Mouse (Mus musculus) neutrophil, adult 83 days (primary cell): ENCODE measurements around the gene Afg1l. TPM values are rescaled to one million over a fixed set of nuclear protein-coding genes. Genes with fewer than 3 reads are reported as not detected.

ENCODE experiments used
- total RNA-seq, 2 experiments: library from RNA; stranded (reverse); gene quantifications; one replicate each; pipeline ENCODE4 v1.2.4; 2023

Gene Afg1l
- 1 to 10 TPM; 1.3 to 1.6 TPM for total RNA-seq

DNA sequence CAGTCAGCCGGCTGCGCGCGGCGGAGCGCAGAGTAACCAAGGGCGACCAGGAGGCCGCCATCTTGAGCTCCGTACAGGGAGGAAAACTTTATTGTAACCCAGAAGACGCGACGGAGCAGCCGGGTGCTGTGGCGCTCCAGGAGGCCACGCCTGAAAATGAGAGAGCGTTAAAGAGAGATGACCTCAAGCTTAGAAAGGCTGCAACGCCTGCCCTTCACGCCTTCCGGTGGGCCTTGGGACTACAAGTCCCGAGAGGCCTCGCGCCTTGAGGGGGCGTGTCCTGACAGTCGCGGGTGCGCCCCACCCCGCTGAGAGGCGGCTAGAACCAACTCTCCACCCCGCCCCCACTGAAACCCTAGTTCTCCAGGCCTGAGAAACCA, at the start of gene Afg1l:
Gene Afg1l, minus strand, starts transcription at position 225 of the 380 bp plus-strand sequence.

DNA sequence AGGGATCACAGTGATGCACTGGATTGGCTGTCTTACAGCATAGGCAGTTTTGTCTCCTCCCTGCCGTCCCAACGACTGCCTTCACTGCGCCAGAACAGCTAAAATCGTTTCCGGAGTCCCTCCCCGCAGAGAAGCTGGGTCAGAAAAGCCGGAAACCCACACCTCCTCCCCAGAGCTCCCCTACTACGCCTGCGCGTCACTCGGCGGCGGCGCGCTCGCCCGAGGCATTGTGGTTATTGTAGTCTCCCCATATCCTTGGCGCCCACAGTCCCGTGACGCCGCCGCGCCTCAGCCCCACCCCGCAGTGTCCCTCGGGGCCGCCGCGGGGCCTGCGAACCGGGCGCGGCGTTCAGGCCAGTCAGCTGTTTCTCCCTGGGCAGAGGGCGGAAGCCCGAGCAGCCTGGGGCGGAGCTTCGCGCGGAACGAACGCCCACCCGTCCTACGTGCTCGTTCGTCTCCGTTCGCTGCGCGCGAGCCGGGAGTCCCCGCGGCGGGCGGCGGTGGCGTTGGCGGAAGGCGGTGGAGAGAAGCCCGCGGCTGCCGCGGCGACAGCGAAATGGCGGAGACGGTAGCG, 23.5 kb upstream of the Afg1l start, which contains the start of gene Snx3:
Gene Snx3, plus strand, starts transcription at position 256 of the 574 bp plus-strand sequence.

DNA sequence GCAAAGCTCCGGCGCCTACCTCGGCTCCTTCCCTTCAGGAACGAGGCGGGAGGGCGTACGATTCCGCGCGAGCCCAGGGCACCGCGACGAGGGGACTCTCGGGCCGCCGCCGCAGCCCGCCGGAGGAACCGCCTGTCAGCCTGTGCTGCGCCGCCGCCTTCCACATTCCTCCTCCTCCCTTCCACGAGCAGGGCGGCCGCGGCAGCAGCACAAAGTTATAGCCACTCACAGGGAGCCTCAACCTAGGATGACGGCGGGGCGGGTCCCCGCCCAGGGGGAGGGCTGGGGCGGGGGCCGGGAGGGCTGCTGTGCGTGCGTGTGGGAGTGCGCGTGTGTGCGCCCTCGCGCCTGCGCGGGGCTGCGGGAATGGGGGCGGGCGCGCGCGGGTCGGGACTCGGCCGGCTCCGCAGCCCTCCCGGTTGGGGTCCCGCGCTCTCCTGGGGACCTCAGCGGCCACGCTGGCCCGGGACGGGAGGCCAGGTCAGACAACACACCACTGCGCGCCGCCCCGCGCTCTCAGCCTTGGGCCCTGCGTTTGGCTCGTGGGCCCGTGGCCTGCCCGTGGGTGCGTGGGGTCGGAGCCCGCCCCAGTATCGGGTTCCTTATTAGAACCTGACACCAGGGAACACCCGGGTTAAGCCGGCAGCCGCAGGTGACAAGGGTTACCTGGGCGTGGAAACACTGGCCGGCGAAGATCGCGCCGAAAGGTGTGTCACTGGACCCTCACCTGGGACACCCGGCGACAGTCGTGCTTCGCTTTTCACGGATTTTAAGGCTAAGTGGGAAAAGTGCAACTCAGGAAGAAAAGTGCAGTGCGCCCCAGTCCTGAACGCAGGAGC, 201.6 kb downstream of the Afg1l start, which contains the start of gene Foxo3:
Gene Foxo3, minus strand, starts transcription at position 249 of the 839 bp plus-strand sequence.

Other genes starting within 250 kb of the Afg1l start
- 10 to 100 TPM; 83.8 to 91.9 TPM for gene Foxo3, start 201.8 kb downstream of the Afg1l start, total RNA-seq
- 100 to 1,000 TPM; 102 to 105 TPM for gene Snx3, start 23.5 kb upstream of the Afg1l start, total RNA-seq
- not detected for gene Nr2e1, start 105.1 kb upstream of the Afg1l start, total RNA-seq
- 10 to 100 TPM; 29.3 to 30.1 TPM for gene Ostm1, start 105.3 kb upstream of the Afg1l start, total RNA-seq